Mouse (Mus musculus) left cerebral cortex, adult 2 months (tissue): ENCODE measurements around the gene Muc5b. TPM values are rescaled to one million over a fixed set of nuclear protein-coding genes. Genes with fewer than 3 reads are reported as not detected.
"Not testable (repeated sequence)": the region's sequence is repeated elsewhere in the genome, so short reads cannot be mapped to it uniquely, and the experiment has no call there.

Experiments
- DNase-seq, 2 experiments: peaks; one replicate each; pipeline ENCODE4 v3.0.0; 2021 to 2022; ENCODE audit warnings: low spot score in 2 of 2, mixed read lengths in 1 of 2; ENCODE audit errors: extremely low spot score in 1 of 2
- H3K27ac ChIP-seq: fragments of 200-600 bp; 2 replicates; pipeline ENCODE4 v1.8.1; 2022
- H3K4me3 ChIP-seq: fragments of 200-600 bp; 2 replicates; pipeline ENCODE4 v1.8.1; 2022
- CTCF ChIP-seq: fragments of 200-600 bp; IDR thresholded peaks from 2 replicates; pipeline ENCODE4 v1.8.1; 2022; ENCODE audit warnings: antibody characterized with exemption, mild to moderate bottlenecking, moderate library complexity
- intact Hi-C: fragments of 180-260 bp; cut with DNase I; formaldehyde crosslinking; loops from one replicate; pipeline ENCODE4 v1.15.1; 2025
- long read RNA-seq, 2 experiments: library from polyadenylated mRNA; stranded (forward); transcript quantifications; one replicate each; pipeline ENCODE4 v2.0.0; 2021; ENCODE audit warnings: borderline mapping rate in 2 of 2
- total RNA-seq, 2 experiments: library from RNA; stranded (reverse); gene quantifications; 2 replicates each; pipeline ENCODE4 v1.2.3; 2021

Muc5b gene
- not detected for total RNA-seq
- long read RNA-seq, experiment 1: 0 reads
- long read RNA-seq, experiment 2, partial matches to known transcripts: 0 of 4 reads
- long read RNA-seq, experiment 2, other reads (novel, unspliced or antisense): 4 of 4 reads

DNA sequence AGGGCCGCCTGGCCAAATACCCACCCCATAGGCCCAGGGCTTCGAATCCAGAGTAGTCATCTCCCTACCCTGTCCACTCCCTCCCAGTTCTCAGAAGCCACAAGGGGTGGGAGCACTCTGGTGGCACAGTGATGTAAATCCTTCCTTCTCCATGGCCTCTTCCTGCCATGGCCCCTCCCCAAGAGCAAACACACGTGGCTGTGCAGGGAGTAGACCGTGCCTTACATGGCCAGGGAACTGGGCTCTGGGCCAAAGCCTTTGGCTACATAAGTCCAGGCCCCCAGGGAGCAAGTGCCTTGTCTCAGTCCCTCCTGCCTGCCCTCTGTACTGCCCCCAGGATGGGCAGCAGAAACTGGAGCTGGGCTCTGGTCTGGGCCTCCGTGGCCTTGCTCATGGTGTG, at the start of gene Muc5b:
Gene Muc5b (plus strand): TSS at position 292 of the 400 bp plus-strand sequence.
- no peak within 1 kb of the TSS for H3K4me3 ChIP-seq
- intact Hi-C loops: no loop called here
- DNase-seq: no peak
- no peak for TF ChIP-seq CTCF
- no peak within 1 kb of the TSS for H3K27ac ChIP-seq

- no peak for DNase-seq
- Histone ChIP-seq H3K27ac (no peak overlapping the region), H3K4me3 (no peak overlapping the region)
- no peak for TF ChIP-seq CTCF
- intact Hi-C loops: no loop called here
These were observed 44.6 kb upstream of the Muc5b start for GRCm38 (mm10) chr7:141794251-141794650.

GRCm38 (mm10) chr7:141803206-141803605, 35.7 kb upstream of the Muc5b start:
- intact Hi-C loops: no loop called here
- no peak for TF ChIP-seq CTCF
- H3K27ac ChIP-seq: no peak overlapping the region
- DNase-seq: no peak
- H3K4me3 ChIP-seq: no peak overlapping the region

DNA sequence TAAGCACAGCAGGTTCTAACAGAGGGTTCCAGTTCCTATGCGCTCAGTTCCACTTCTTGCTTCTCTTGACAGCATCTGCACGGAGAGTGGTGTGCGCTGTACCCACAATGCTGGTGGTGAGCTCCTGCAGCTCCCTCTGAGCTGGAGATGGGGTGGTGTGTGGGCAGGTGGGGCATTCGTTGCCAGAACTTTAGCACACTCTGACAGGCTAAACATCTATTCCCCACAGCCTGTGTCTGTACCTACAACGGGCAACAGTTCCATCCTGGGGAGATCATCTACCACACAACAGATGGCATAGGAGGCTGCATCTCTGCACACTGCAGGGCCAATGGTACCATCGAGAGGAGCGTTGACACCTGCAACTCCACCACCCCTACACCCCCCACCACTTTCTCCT, 33.5 kb upstream of the Muc5b start:
- Histone ChIP-seq H3K4me3 (no peak overlapping the region), H3K27ac (no peak overlapping the region)
- peak; percentile 65 for DNase-seq
- intact Hi-C loops: loop anchor here (1.0 kb wide), 1 partner anchor 265 kb away; no protein-coding TSS in a partner anchor
- no peak for TF ChIP-seq CTCF

- H3K27ac ChIP-seq, DNase-seq, H3K4me3 ChIP-seq, intact Hi-C loops: not testable (repeated sequence)
These were observed 31.0 kb upstream of the Muc5b start for GRCm38 (mm10) chr7:141807823-141808222.

GRCm38 (mm10) chr7:141809933-141810332, 28.9 kb upstream of the Muc5b start:
- H3K4me3 ChIP-seq, DNase-seq, intact Hi-C loops, H3K27ac ChIP-seq: not testable (repeated sequence)

GRCm38 (mm10) chr7:141813321-141813720, 25.5 kb upstream of the Muc5b start:
- intact Hi-C loops: no loop called here
- DNase-seq: no peak
- H3K4me3 ChIP-seq: no peak overlapping the region
- no peak for TF ChIP-seq CTCF
- no peak overlapping the region for H3K27ac ChIP-seq

DNA sequence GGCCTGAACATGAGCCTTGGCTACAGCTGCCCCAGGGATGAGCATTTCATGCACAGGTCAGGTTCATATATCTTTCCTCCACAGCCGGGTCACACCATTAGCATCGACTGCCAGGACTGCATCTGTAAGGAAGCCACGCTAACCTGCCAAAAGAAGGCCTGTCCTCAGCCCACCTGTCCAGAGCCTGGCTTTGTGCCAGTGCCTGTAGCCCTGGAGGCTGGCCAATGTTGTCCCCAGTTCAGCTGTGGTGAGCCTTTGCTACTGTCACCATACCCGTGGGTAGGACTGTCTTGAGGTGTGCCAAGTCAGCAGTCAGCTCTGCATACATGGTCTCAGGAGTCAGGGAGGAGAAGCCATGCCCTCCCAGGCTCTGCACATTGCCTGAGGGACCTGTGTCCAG, 23.5 kb upstream of the Muc5b start:
- Histone ChIP-seq H3K27ac (no peak overlapping the region), H3K4me3 (no peak overlapping the region)
- intact Hi-C loops: no loop called here
- TF ChIP-seq CTCF: no peak
- no peak for DNase-seq

DNA sequence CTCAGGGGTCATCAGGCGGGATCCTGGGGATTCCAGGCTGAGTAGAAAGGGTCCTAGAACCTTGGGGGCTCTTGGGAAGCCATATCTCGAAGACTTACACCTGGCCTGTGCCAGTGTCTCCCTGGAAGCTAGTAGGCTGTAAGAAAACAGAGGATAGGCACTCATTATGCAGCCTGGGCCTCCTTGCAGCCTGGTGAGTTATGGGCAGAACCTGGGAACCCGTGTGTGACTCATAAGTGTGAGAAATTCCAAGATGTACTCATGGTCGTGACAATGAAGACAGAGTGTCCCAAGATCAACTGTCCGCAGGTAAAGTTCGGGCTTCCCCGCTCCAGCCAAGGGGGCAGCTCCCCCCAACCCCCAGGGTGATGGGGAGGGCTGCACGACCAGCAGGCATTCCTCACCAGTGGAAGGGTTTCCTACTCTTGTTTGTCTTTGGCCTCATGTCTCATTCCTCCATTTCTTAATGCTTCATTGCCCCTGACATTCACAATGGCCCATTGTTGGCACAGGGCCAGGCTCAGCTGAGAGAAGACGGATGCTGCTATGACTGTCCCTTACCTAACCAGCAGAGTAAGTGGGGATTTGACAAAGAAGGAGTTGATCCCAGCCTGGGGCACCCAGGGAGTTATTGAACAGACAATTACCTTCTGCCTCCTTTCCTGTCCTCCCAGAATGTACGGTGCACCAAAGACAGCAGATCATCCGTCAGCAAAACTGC, 21.4 kb upstream of the Muc5b start:
- TF ChIP-seq CTCF: no peak
- Histone ChIP-seq H3K27ac (no peak overlapping the region), H3K4me3 (no peak overlapping the region)
- no peak for DNase-seq
- intact Hi-C loops: no loop called here

DNA sequence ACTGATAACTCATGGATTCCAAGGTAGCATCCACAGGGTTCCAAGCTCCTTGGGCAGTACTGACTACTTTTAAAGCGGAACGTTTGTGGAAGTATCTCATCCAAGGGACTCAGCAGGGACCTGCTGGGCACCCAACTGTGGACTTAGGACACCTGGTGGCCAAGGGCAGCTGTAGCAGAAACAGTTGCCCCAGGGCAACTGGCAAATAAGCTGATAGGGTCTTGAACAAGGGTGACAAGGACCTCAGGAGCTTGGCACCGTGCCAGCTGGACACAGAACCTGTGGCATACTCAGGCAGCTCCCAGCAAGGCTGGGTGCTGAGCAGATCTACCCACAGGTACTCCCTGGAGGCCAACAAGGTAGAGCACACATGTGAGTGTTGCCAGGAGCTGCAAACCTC, 20.6 kb upstream of the Muc5b start:
- intact Hi-C loops: no loop called here
- H3K4me3 ChIP-seq: no peak overlapping the region
- TF ChIP-seq CTCF: no peak
- DNase-seq: no peak
- H3K27ac ChIP-seq: no peak overlapping the region

GRCm38 (mm10) chr7:141822582-141823261, 16.1 kb upstream of the Muc5b start:
- intact Hi-C loops: no loop called here
- no peak for TF ChIP-seq CTCF
- DNase-seq: no peak
- Histone ChIP-seq H3K4me3 (no peak overlapping the region), H3K27ac (no peak overlapping the region)

DNA sequence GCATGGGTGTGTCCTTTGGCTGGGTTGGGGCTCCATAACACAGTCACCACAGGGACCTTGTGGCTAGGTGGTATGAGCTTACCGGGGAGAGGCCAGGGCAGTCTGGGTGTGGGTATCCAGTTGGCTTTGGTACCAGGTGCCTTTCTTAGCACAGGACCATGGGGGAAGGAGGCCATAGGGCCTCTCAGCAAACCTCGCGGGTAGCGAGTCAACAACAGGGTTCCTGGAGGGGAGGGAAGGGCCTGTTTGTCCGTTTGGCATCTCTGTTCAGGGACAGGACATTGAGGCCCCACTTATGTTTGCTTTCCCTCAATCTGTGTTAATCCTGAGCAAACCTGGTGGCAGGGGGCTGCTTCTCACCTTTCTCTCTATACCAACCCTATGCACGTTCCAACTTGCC, 15.2 kb upstream of the Muc5b start:
- no peak for TF ChIP-seq CTCF
- intact Hi-C loops: no loop called here
- no peak for DNase-seq
- no peak overlapping the region for H3K27ac ChIP-seq
- H3K4me3 ChIP-seq: no peak overlapping the region
